Mouse (Mus musculus): ENCODE data around the gene Zfp719. TPM values are rescaled to one million over a fixed set of nuclear protein-coding genes. Genes with fewer than 3 reads are reported as not detected.
A peak's percentile ranks its signal among the peaks of the same experiment; 100 is the strongest.

Gene Zfp719
- polyA plus RNA-seq, 1 experiment from 2014 or later = 2.0 TPM

DNA sequence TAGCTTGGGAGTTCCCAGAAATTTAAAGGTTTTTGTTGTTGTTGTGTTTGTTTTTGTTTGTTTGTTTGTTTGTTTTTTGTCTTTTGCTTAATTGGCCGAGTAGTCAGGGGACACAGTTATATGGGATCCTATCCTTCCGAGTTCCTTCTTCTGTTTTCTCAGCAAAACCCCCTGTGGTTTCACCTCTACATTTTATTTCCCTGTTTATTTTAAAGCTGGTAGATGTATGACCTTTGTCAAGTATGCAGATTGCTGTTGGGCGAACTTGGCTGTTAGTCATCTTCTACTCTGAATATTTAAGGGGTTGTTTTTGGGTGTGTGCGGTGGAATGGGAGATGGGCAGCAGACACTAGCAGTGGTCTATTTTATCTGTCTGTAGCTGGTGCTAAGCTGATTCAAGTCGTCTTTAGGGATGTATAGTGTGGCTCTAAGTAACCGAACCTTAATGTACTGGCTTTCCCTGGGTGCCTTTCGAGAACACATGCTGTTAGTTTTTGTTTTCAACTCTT, 29.0 kb downstream of the Zfp719 start:
- Histone ChIP-seq H3K4me2 (no peak overlapping the region), H3K4me3 (replicated peaks) (no peak overlapping the region), H3K27ac (replicated peaks) (no peak overlapping the region), H3K27me3 (0 out of 2 replicates have a peak, but pooled peaks cover 5% of the 10 kb centered on the region), H3K9me3 (replicated peaks) (no peaks in the 10 kb centered on the region), H3K9ac (no peak overlapping the region), H3K4me1 (replicated peaks) (peaks cover 8% of the 10 kb centered on the region), H3K36me3 (replicated peaks) (no peaks in the 10 kb centered on the region)
- 53% methylated on average over 7 of the region's 7 CpGs for WGBS (ENCODE audit: insufficient replicate concordance)
- ATAC-seq (ENCODE audit: insufficient read depth) = no peak

DNA sequence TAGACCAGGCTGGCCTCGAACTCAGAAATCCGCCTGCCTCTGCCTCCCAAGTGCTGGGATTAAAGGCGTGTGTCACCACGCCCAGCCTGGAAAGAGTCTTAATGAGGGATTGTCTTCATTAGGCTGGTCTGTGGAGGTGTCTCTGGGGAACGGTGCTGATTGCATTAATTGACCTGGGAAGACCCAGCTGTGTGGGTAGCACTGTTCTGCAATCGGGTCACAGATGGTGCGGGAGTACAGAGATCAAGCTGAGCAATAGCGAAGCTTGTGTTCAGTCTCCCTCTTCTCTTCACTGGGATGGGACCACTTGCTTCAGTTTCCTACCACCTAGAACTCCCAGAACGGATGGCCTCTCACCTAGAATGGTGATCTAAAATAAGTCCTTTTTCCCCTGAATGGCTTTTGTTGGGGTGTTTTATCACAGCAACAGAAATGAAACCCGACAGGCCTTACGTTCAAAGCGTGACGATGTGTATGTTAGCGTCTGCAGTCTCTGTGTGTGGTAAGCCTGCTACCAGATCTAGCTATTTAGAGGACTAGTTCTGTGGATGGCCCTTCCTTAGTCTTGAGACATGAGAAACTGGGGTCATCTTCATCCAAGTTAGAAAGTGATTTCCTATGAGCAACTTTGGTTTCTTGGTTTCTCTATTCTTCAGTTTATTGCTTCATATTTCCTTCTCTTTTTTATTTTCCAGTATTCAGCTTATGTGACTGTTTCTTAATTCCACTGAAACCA, 34.6 kb downstream of the Zfp719 start:
- Histone ChIP-seq H3K9me3 (replicated peaks) (no peaks in the 10 kb centered on the region), H3K36me3 (replicated peaks) (no peaks in the 10 kb centered on the region), H3K27ac (replicated peaks) (no peak overlapping the region), H3K4me2 (no peak overlapping the region), H3K27me3 (no peaks in the 10 kb centered on the region), H3K9ac (no peak overlapping the region), H3K4me3 (replicated peaks) (no peak overlapping the region), H3K4me1 (replicated peaks) (no peaks in the 10 kb centered on the region)
- ATAC-seq (ENCODE audit: insufficient read depth) = no peak
- WGBS (ENCODE audit: insufficient replicate concordance) = 75% methylated on average over 14 of the region's 14 CpGs

DNA sequence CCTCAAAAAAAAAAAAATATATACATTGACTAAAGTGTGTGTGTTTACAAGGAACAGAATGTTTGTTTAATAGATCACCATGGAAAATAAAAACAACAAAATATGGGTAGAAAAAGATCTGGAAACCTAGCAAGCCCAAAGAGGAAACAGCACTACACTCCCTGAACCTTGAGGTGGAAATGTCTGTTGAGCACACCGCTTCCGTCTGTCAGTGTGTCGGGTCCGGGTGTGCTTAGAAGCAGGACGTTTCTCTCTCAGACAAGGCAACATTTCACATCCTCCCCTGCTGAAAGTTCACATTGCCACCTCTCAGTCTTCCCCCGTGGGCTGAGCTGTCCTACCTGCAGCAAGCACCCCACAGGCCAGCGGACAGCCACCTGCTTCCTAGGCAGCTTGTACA, 43.5 kb downstream of the Zfp719 start:
- Histone ChIP-seq H3K27me3 (no peaks in the 10 kb centered on the region), H3K4me2 (no peak overlapping the region), H3K9me3 (replicated peaks) (no peaks in the 10 kb centered on the region), H3K36me3 (replicated peaks) (no peaks in the 10 kb centered on the region), H3K27ac (replicated peaks) (no peak overlapping the region), H3K4me1 (replicated peaks) (no peaks in the 10 kb centered on the region), H3K4me3 (replicated peaks) (no peak overlapping the region), H3K9ac (no peak overlapping the region)
- ATAC-seq (ENCODE audit: insufficient read depth) = no peak
- 45% methylated on average over 7 of the region's 7 CpGs for WGBS (ENCODE audit: insufficient replicate concordance)

DNA sequence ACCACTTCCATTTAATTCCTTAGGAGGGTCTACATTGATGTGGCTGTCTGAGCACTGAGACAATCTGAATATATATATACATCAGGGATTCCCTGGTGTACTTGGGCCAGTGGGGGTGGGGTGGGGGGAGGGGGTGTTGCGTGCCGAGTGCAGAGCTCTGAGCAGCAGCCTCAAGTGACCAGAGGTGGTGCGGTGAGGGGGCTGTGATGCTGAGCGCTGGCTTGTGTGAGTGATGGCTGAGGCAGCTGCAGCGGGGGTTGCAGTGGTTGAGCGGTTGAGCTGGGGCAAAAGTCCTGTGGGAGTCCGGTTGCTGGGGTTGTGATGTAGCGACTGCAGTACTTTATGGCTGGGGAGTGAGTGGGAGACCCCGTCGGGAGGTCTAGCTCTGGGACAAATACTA, 44.4 kb downstream of the Zfp719 start:
- Histone ChIP-seq H3K4me3 (replicated peaks) (no peak overlapping the region), H3K36me3 (replicated peaks) (no peaks in the 10 kb centered on the region), H3K9me3 (replicated peaks) (no peaks in the 10 kb centered on the region), H3K4me1 (replicated peaks) (no peaks in the 10 kb centered on the region), H3K27ac (replicated peaks) (no peak overlapping the region), H3K27me3 (no peaks in the 10 kb centered on the region), H3K4me2 (no peak overlapping the region), H3K9ac (no peak overlapping the region)
- WGBS (ENCODE audit: insufficient replicate concordance) = 27% methylated on average over 10 of the region's 10 CpGs
- no peak for ATAC-seq (ENCODE audit: insufficient read depth)

DNA sequence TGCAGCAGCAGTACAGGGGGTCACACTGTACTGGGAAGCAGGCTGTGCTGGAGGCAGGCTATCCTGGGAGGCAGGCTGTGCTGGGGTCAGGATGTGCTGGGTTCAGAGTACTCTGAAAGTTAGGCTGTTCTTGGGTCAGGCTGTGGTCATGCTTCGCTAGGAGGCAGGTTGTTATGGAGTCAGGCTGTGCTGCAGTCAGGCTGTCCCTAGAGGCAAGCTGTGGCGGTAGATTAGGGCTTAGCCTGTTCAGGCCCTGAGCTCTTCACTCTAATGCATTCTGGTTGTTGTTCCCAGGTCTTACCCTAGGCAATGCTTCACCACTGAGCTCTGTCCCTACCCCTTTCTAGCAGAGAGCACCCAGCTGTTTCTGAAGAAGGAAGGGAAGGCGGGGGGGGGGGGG, 45.7 kb downstream of the Zfp719 start:
- Histone ChIP-seq H3K4me1 (replicated peaks) (no peaks in the 10 kb centered on the region), H3K27ac (replicated peaks) (no peak overlapping the region), H3K9ac (no peak overlapping the region), H3K4me3 (replicated peaks) (no peak overlapping the region), H3K27me3 (no peaks in the 10 kb centered on the region), H3K9me3 (replicated peaks) (no peaks in the 10 kb centered on the region), H3K4me2 (no peak overlapping the region), H3K36me3 (replicated peaks) (no peaks in the 10 kb centered on the region)
- 41% methylated on average over 3 of the region's 3 CpGs for WGBS (ENCODE audit: insufficient replicate concordance)
- ATAC-seq (ENCODE audit: insufficient read depth) = no peak

DNA sequence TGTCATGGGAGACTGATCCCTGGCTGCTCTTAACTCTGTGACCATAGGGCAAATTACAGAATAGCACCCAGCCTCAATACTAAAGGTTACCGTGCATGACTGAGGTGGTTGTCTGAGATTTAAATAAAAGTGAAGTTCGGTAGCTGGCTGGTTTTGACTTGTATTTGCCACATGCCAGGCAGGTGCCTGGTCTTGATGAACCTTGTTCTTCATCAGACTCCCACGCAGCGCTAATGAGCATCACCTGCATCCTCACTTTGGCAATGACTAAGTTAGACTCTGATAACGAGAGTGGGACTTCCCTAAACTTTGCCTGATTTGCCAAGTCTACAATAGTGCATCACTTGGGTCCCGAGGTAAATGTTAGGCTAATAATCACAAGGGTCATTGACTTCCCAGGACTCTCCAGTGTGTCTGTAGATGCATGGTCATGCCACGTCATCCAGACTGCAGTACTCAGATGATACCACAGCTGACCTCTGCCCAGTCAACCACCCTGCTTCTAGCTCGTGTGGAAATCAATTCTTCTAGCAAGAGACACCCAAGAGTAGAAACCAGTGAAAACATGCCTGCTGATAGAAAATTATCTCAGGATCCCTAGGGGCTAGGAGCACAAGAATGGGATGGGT, 46.5 kb downstream of the Zfp719 start:
- H3K27me3 ChIP-seq = no peaks in the 10 kb centered on the region
- 57% methylated on average over 8 of the region's 8 CpGs for WGBS (ENCODE audit: insufficient replicate concordance)
- H3K4me3 ChIP-seq (replicated peaks) = no peak overlapping the region
- no peak overlapping the region for H3K9ac ChIP-seq
- no peak for ATAC-seq (ENCODE audit: insufficient read depth)
- no peaks in the 10 kb centered on the region for H3K4me1 ChIP-seq (replicated peaks)
- H3K9me3 ChIP-seq (replicated peaks) = no peaks in the 10 kb centered on the region
- H3K4me2 ChIP-seq = no peak overlapping the region
- H3K27ac ChIP-seq (replicated peaks) = no peak overlapping the region
- H3K36me3 ChIP-seq (replicated peaks) = no peaks in the 10 kb centered on the region

DNA sequence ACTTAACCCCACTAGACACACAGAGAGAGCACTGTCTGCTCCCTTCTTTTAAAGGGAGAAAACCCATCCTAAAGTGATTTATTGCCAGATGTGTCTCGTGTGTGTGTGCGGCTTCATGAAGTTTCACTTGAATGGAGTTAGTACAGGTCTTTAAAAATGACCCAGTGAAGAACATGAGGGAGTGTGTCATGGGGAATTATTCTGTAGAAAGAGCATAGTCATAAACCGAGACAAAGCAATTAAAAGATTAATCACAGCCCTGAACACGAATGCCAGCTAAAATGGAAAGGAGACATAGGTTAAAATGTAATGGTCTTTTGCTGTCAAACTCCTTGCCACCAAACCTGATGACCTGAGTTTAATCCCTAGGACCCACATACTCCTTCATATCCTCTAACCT, 54.5 kb downstream of the Zfp719 start:
- no peaks in the 10 kb centered on the region for H3K36me3 ChIP-seq (replicated peaks)
- H3K4me1 ChIP-seq (replicated peaks) = no peaks in the 10 kb centered on the region
- no peak overlapping the region for H3K27ac ChIP-seq (replicated peaks)
- H3K27me3 ChIP-seq = no peaks in the 10 kb centered on the region
- H3K4me2 ChIP-seq = no peak overlapping the region
- H3K9me3 ChIP-seq (replicated peaks) = no peaks in the 10 kb centered on the region
- ATAC-seq (ENCODE audit: insufficient read depth) = no peak
- H3K4me3 ChIP-seq (replicated peaks) = no peak overlapping the region
- no peak overlapping the region for H3K9ac ChIP-seq
- 62% methylated on average over 4 of the region's 4 CpGs for WGBS (ENCODE audit: insufficient replicate concordance)

DNA sequence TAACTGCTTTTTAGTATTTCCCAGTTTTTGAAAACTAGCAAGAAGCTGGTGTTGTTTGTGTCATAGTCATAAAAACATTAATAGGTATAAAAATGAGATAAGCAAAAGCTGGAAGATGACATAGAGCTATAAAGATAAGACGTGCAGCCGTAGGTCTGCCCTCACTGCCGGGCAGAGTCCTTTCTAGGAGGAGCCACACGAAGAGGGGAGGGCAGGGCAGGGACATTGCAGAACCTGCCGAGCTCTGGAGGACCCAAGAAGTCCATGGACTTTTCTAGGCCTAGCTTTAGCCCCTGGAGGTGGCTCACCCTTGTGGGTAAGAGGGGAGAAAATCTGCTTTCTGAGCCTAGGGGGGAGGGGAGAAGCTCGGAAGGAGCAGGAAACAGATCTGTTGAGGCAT, 55.1 kb downstream of the Zfp719 start, which contains the start of gene Ceacam18:
Ceacam18 (plus strand) TSS at position 208 of the 400 bp plus-strand sequence.
- no peak within 1 kb of the TSS for H3K4me3 ChIP-seq (replicated peaks)
- H3K4me2 ChIP-seq = no peak within 1 kb of the TSS
- no peak within 1 kb of the TSS for H3K27ac ChIP-seq (replicated peaks)
- no peaks in the 10 kb centered on the region for H3K9me3 ChIP-seq (replicated peaks)
- no peak within 1 kb of the TSS for H3K9ac ChIP-seq
- no peaks in the 10 kb centered on the region for H3K36me3 ChIP-seq (replicated peaks)
- WGBS (ENCODE audit: insufficient replicate concordance) = 27% methylated on average over 6 of the region's 6 CpGs
- no peaks in the 10 kb centered on the region for H3K4me1 ChIP-seq (replicated peaks)
- no peak for ATAC-seq (ENCODE audit: insufficient read depth)
- no peaks in the 10 kb centered on the region for H3K27me3 ChIP-seq

DNA sequence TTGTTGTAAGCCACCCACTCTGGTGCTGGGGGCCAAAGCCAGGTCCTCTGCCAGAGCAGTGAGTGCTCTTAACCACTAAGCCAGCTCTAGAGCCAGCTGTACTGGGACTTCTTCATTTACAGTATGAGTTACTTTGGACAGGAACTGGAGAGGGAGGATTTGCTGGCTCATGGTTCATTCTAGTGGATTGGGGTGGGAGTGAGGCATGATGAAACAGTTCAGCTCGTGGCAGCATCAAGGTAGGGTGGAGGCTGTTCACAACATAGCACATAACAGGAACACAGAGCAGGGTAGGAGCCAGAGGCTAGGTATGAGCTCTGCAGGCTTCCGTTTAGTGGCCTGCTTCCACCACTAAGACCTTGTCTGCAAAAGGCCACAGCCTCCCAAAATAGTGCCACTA, 56.8 kb downstream of the Zfp719 start:
- no peak overlapping the region for H3K27ac ChIP-seq (replicated peaks)
- no peak overlapping the region for H3K4me3 ChIP-seq (replicated peaks)
- H3K4me2 ChIP-seq = no peak overlapping the region
- H3K9me3 ChIP-seq (replicated peaks) = no peaks in the 10 kb centered on the region
- H3K4me1 ChIP-seq (replicated peaks) = no peaks in the 10 kb centered on the region
- no peaks in the 10 kb centered on the region for H3K27me3 ChIP-seq
- WGBS (ENCODE audit: insufficient replicate concordance) = 23% methylated on average over 2 of the region's 2 CpGs
- no peak overlapping the region for H3K9ac ChIP-seq
- no peaks in the 10 kb centered on the region for H3K36me3 ChIP-seq (replicated peaks)
- ATAC-seq (ENCODE audit: insufficient read depth) = no peak

DNA sequence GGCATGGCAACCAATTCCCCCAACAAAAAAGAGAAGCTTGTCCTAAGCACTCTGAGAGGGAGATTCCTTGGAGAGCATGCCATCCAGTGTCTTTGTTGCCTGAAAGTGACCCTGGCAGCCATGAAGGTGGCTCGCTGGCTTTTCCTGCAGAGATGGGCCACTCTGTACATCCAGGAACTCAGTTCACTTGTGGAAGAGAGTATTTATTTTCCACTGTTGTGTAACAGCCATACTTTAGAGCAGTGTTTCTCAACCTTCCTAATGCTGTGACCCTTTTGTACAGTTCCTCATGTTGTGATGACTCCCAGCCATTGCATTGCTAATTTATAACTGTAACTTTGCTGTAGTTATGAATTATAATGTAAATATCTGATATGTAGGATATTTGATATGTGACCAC, 57.7 kb downstream of the Zfp719 start:
- no peaks in the 10 kb centered on the region for H3K9me3 ChIP-seq (replicated peaks)

DNA sequence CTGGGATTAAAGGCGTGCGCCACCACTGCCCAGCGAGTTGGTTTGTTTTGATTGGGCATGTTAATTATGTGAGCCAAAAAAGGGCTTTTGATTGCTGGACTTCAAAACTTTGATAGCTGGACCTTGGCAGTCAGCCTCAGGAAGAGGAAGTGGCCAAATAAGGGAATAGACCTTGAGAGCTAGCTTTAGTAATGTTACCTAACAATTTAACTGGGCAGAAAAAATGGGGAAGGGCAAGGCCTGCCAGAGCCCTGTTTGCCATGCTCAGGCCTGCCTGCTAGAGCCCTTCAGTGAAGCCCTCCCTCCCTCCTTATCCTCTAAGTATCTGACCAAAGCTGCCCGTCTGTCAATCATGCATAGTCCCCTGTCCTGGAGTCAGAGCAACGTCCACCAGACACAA, 63.2 kb downstream of the Zfp719 start:
- Histone ChIP-seq H3K27me3 (no peaks in the 10 kb centered on the region), H3K4me1 (replicated peaks) (no peaks in the 10 kb centered on the region), H3K27ac (replicated peaks) (peak overlapping the region; percentile 38), H3K4me3 (replicated peaks) (no peak overlapping the region), H3K9me3 (replicated peaks) (no peaks in the 10 kb centered on the region), H3K9ac (no peak overlapping the region), H3K4me2 (no peak overlapping the region), H3K36me3 (replicated peaks) (no peaks in the 10 kb centered on the region)
- ATAC-seq (ENCODE audit: insufficient read depth) = no peak
- WGBS (ENCODE audit: insufficient replicate concordance) = 54% methylated on average over 5 of the region's 5 CpGs

More for the DNA sequence above, 57.7 kb downstream of the Zfp719 start:
- no peak overlapping the region for H3K9ac ChIP-seq
- H3K36me3 ChIP-seq (replicated peaks) = no peaks in the 10 kb centered on the region
- H3K4me3 ChIP-seq (replicated peaks) = no peak overlapping the region
- H3K4me1 ChIP-seq (replicated peaks) = no peaks in the 10 kb centered on the region
- no peak for ATAC-seq (ENCODE audit: insufficient read depth)
- 50% methylated on average over 1 of the region's 1 CpGs for WGBS (ENCODE audit: insufficient replicate concordance)
- H3K4me2 ChIP-seq = no peak overlapping the region
- H3K27me3 ChIP-seq = no peaks in the 10 kb centered on the region
- H3K27ac ChIP-seq (replicated peaks) = no peak overlapping the region

All from liver, embryonic 15.5 days (tissue).